Mouse (Mus musculus) midbrain, postnatal 0 days (tissue): ENCODE results near the gene Psma5. TPM values are rescaled to one million over a fixed set of nuclear protein-coding genes. Genes with fewer than 3 reads are reported as not detected.
"Not testable (repeated sequence)": the region's sequence is repeated elsewhere in the genome, so short reads cannot be mapped to it uniquely, and the experiment has no call there.

Experiments
- ATAC-seq: fragments of 200-750 bp; cut with Nextera tagmentation; 2 replicates; pipeline ENCODE4 v1.8.0; 2017; ENCODE audit warnings: moderate number of reproducible peaks, mild to moderate bottlenecking, moderate TSS enrichment, moderate library complexity; ENCODE audit not compliant: low FRiP score
- DNase-seq: peaks from one replicate; pipeline ENCODE4 v3.0.0-alpha.2; 2015; ENCODE audit warnings: low spot score
- H3K27ac ChIP-seq: fragments of 300-500 bp; sonication (generic); 2 replicates; pipeline ENCODE4 v1.5.1; 2014; ENCODE audit warnings: low read depth, mild to moderate bottlenecking, low read length, mixed read lengths
- H3K27me3 ChIP-seq: fragments of 300-500 bp; sonication (generic); 2 replicates; pipeline ENCODE4 v1.6.1; 2014; ENCODE audit warnings: low read length, control low read depth, mixed read lengths; ENCODE audit not compliant: insufficient read depth
- H3K36me3 ChIP-seq: fragments of 300-500 bp; sonication (generic); 2 replicates; pipeline ENCODE4 v1.6.1; 2014; ENCODE audit warnings: low read length, control low read depth, mixed read lengths; ENCODE audit not compliant: insufficient read depth
- H3K4me1 ChIP-seq: fragments of 300-500 bp; sonication (generic); 2 replicates; pipeline ENCODE4 v1.6.1; 2014; ENCODE audit warnings: mild to moderate bottlenecking, control low read depth, antibody characterized with exemption, low read length, mixed read lengths; ENCODE audit not compliant: insufficient read depth
- H3K4me2 ChIP-seq: fragments of 300-500 bp; sonication (generic); 2 replicates; pipeline ENCODE4 v1.6.1; 2014; ENCODE audit warnings: low read depth, mild to moderate bottlenecking, low read length, mixed read lengths; ENCODE audit not compliant: poor library complexity, severe bottlenecking
- H3K4me3 ChIP-seq: fragments of 300-500 bp; sonication (generic); 2 replicates; pipeline ENCODE4 v1.5.1; 2014; ENCODE audit warnings: low read depth, mild to moderate bottlenecking, low read length, moderate library complexity
- H3K9ac ChIP-seq: fragments of 300-500 bp; sonication (generic); replicated peaks from 2 replicates; pipeline ENCODE4 v1.6.1; 2014; ENCODE audit warnings: mild to moderate bottlenecking, low read length, moderate library complexity, mixed read lengths; ENCODE audit not compliant: poor library complexity, severe bottlenecking
- H3K9me3 ChIP-seq: fragments of 300-500 bp; sonication (generic); 2 replicates; pipeline ENCODE4 v1.6.1; 2016; ENCODE audit warnings: low read length, control low read depth
- CTCF ChIP-seq: IDR thresholded peaks from 2 replicates; pipeline ENCODE4 v1.5.1; 2016; ENCODE audit warnings: antibody characterized with exemption, mild to moderate bottlenecking
- WGBS: fragments of 180-500 bp; shearing (Covaris S2); extraction: QIAGEN DNeasy Blood & Tissue Kit; methylation state at CpG from one replicate; pipeline ENCODE4 v1.1.7; 2014; 5-methylcytosine and 5-hydroxymethylcytosine counted together
- polyA plus RNA-seq: library from polyadenylated mRNA; unstranded; fragments of >200 nt; fragmentation: Nextera tagmentation; extraction: Ambion mirVana; gene quantifications from 2 replicates; pipeline ENCODE4 v1.2.1, GENCODE M21; 2015
- total RNA-seq: library from RNA; depleted of rRNA; stranded (reverse); fragments of >200 nt; gene quantifications from 2 replicates; pipeline ENCODE4 v1.2.3, GENCODE M21; 2014

Psma5 gene
- total and polyA plus RNA-seq, 2 experiments from 2014 or later = 93.3 to 221 TPM

- peak; percentile 49; the same call in 1 of the 2 replicates for ATAC-seq
- peak within 1 kb of the TSS; percentile 53 for H3K4me2 ChIP-seq
- WGBS = 3% methylated on average over 35 of the region's 44 CpGs
- no peak within 1 kb of the TSS for H3K27ac ChIP-seq
- 0 out of 2 replicates have a peak within 1 kb of the TSS, but pooled peaks have one; percentile 19 for H3K9ac ChIP-seq
- no peaks in the 10 kb centered on the region for H3K36me3 ChIP-seq
- DNase-seq = peak; percentile 45
- no peaks in the 10 kb centered on the region for H3K9me3 ChIP-seq
- peaks cover 29% of the 10 kb centered on the region for H3K27me3 ChIP-seq
- peak within 1 kb of the TSS; percentile 37 for H3K4me3 ChIP-seq
- no peaks in the 10 kb centered on the region for H3K4me1 ChIP-seq
- TF ChIP-seq CTCF = no peak
Observed at GRCm38 (mm10) chr3:108226558-108227350, 30.0 kb upstream of the Psma5 start, which contains the start of gene Sypl2. Gene Sypl2 (minus strand): TSS chr3:108226648.

GRCm38 (mm10) chr3:108227521-108227920 lies 29.2 kb upstream of the Psma5 start:
- 73% methylated on average over 2 of the region's 2 CpGs for WGBS
- DNase-seq = no peak
- H3K27ac ChIP-seq = no peak overlapping the region
- H3K4me2 ChIP-seq = no peak overlapping the region
- no peaks in the 10 kb centered on the region for H3K4me1 ChIP-seq
- no peak overlapping the region for H3K9ac ChIP-seq
- peaks cover 29% of the 10 kb centered on the region for H3K27me3 ChIP-seq
- no peaks in the 10 kb centered on the region for H3K36me3 ChIP-seq
- no peak overlapping the region for H3K4me3 ChIP-seq
- H3K9me3 ChIP-seq = no peaks in the 10 kb centered on the region
- TF ChIP-seq CTCF = no peak
- no peak for ATAC-seq

GRCm38 (mm10) chr3:108231646-108232045 lies 25.1 kb upstream of the Psma5 start:
- Histone ChIP-seq H3K36me3 (no peaks in the 10 kb centered on the region), H3K4me3 (no peak overlapping the region), H3K27ac (no peak overlapping the region), H3K27me3 (peaks cover 12% of the 10 kb centered on the region), H3K9ac (no peak overlapping the region), H3K4me1 (no peaks in the 10 kb centered on the region), H3K4me2 (no peak overlapping the region), H3K9me3 (no peaks in the 10 kb centered on the region)
- WGBS = 85% methylated on average over 4 of the region's 4 CpGs
- no peak for ATAC-seq
- TF ChIP-seq CTCF = no peak
- no peak for DNase-seq

- not testable (repeated sequence) for ATAC-seq, H3K36me3 ChIP-seq, DNase-seq, H3K27me3 ChIP-seq, H3K27ac ChIP-seq, H3K4me2 ChIP-seq, H3K4me1 ChIP-seq, H3K9me3 ChIP-seq, H3K9ac ChIP-seq, H3K4me3 ChIP-seq
- TF ChIP-seq CTCF = peak; percentile 27
- 84% methylated on average over 4 of the region's 4 CpGs for WGBS
Observed at GRCm38 (mm10) chr3:108237474-108238102, 19.1 kb upstream of the Psma5 start.

- Histone ChIP-seq H3K27me3 (no peaks in the 10 kb centered on the region), H3K27ac (no peak overlapping the region), H3K9me3 (no peaks in the 10 kb centered on the region), H3K36me3 (no peaks in the 10 kb centered on the region), H3K9ac (no peak overlapping the region), H3K4me3 (no peak overlapping the region), H3K4me2 (no peak overlapping the region), H3K4me1 (no peaks in the 10 kb centered on the region)
- no peak for DNase-seq
- no peak for ATAC-seq
- TF ChIP-seq CTCF = no peak
- 85% methylated on average over 3 of the region's 3 CpGs for WGBS
Observed at GRCm38 (mm10) chr3:108241243-108241839, 15.4 kb upstream of the Psma5 start.

GRCm38 (mm10) chr3:108246857-108247256 lies 9.9 kb upstream of the Psma5 start:
- TF ChIP-seq CTCF = no peak
- no peaks in the 10 kb centered on the region for H3K36me3 ChIP-seq
- H3K27me3 ChIP-seq = no peaks in the 10 kb centered on the region
- ATAC-seq (no peak), DNase-seq (no peak)
- H3K9ac ChIP-seq = no peak overlapping the region
- no peak overlapping the region for H3K4me2 ChIP-seq
- no peaks in the 10 kb centered on the region for H3K9me3 ChIP-seq
- H3K27ac ChIP-seq = no peak overlapping the region
- WGBS = 76% methylated on average over 2 of the region's 2 CpGs
- H3K4me1 ChIP-seq = no peaks in the 10 kb centered on the region
- H3K4me3 ChIP-seq = no peak overlapping the region
